Mouse (Mus musculus) lung, embryonic 15.5 days (tissue): Measurements from ENCODE around the gene Inpp5a. TPM values are rescaled to one million over a fixed set of nuclear protein-coding genes. Genes with fewer than 3 reads are reported as not detected.
A peak's percentile ranks its signal among the peaks of the same experiment; 100 is the strongest.
"Not testable (repeated sequence)": the region's sequence is repeated elsewhere in the genome, so short reads cannot be mapped to it uniquely, and the experiment has no call there.

Source experiments
- ATAC-seq: fragments of 200-750 bp; cut with Nextera tagmentation; 2 replicates; pipeline ENCODE4 v1.8.0; 2017; ENCODE audit warnings: moderate number of reproducible peaks, borderline replicate concordance; ENCODE audit not compliant: low FRiP score, low TSS enrichment; ENCODE audit errors: extremely low read depth
- H3K27ac ChIP-seq: fragments of 300-500 bp; sonication (generic); 2 replicates; pipeline ENCODE4 v1.5.1; 2015; ENCODE audit warnings: moderate library complexity, mild to moderate bottlenecking, inconsistent platforms
- H3K27me3 ChIP-seq: fragments of 300-500 bp; sonication (generic); 2 replicates; pipeline ENCODE4 v1.6.1; 2015; ENCODE audit warnings: inconsistent platforms
- H3K36me3 ChIP-seq: fragments of 300-500 bp; sonication (generic); 2 replicates; pipeline ENCODE4 v1.6.1; 2015; ENCODE audit warnings: inconsistent platforms
- H3K4me1 ChIP-seq: fragments of 300-500 bp; sonication (generic); 2 replicates; pipeline ENCODE4 v1.6.1; 2015; ENCODE audit warnings: inconsistent platforms
- H3K4me2 ChIP-seq: fragments of 300-500 bp; sonication (generic); 2 replicates; pipeline ENCODE4 v1.6.1; 2015; ENCODE audit warnings: inconsistent platforms, mild to moderate bottlenecking, moderate library complexity
- H3K4me3 ChIP-seq: fragments of 300-500 bp; sonication (generic); 2 replicates; pipeline ENCODE4 v1.5.1; 2015; ENCODE audit warnings: mild to moderate bottlenecking, inconsistent platforms
- H3K9ac ChIP-seq: fragments of 300-500 bp; sonication (generic); 2 replicates; pipeline ENCODE4 v1.6.1; 2015; ENCODE audit warnings: inconsistent platforms
- H3K9me3 ChIP-seq: fragments of 300-500 bp; sonication (generic); 2 replicates; pipeline ENCODE4 v1.6.1; 2016; ENCODE audit warnings: inconsistent platforms
- WGBS: fragments of 180-500 bp; shearing (Covaris S2); methylation state at CpG from one replicate; pipeline ENCODE4 v1.1.7; 2015; 5-methylcytosine and 5-hydroxymethylcytosine counted together
- polyA plus RNA-seq: library from polyadenylated mRNA; unstranded; fragments of >200 nt; fragmentation: Nextera tagmentation; extraction: Ambion mirVana; gene quantifications from 2 replicates; pipeline ENCODE4 v1.2.1, GENCODE M21; 2015

The Inpp5a gene
- polyA plus RNA-seq, 1 experiment from 2014 or later: 35.9 TPM

GRCm38 (mm10) chr7:139406581-139406980 lies 17.7 kb downstream of the Inpp5a start:
- Histone ChIP-seq H3K4me2 (no peak overlapping the region), H3K27ac (no peak overlapping the region), H3K4me1 (peaks cover 56% of the 10 kb centered on the region), H3K27me3 (no peaks in the 10 kb centered on the region), H3K9ac (no peak overlapping the region), H3K9me3 (no peaks in the 10 kb centered on the region), H3K4me3 (no peak overlapping the region), H3K36me3 (no peaks in the 10 kb centered on the region)
- WGBS: 79% methylated on average over 2 of the region's 2 CpGs
- ATAC-seq: no peak

DNA sequence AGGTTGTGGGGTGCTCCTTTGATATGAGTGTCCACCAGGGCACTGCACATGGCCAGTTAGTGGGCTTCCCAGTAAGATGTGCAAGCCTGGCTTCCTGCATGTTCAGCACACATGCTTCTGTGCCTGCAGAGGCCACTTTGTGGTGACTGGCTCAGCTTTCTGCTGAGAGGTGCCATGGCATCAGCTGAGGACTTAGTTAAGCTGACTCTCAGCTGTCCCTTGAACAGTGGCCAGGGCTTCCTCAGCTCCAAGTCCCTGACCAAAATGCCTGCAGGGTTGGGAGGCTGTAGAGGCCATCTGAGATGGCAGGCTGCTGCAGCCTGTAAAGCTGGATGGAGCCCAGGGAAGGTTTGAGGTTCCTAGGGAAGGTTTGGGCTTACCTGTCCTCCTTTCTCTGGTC lies 19.1 kb downstream of the Inpp5a start:
- no peak for ATAC-seq
- Histone ChIP-seq H3K9ac (no peak overlapping the region), H3K27ac (no peak overlapping the region), H3K4me3 (no peak overlapping the region), H3K4me1 (peaks cover 56% of the 10 kb centered on the region), H3K27me3 (no peaks in the 10 kb centered on the region), H3K9me3 (no peaks in the 10 kb centered on the region), H3K4me2 (no peak overlapping the region), H3K36me3 (no peaks in the 10 kb centered on the region)

- 35% methylated on average over 5 of the region's 5 CpGs for WGBS
- no peaks in the 10 kb centered on the region for H3K27me3 ChIP-seq
- no peaks in the 10 kb centered on the region for H3K9me3 ChIP-seq
- H3K36me3 ChIP-seq: no peaks in the 10 kb centered on the region
- H3K9ac ChIP-seq: no peak overlapping the region
- H3K4me1 ChIP-seq: peaks cover 72% of the 10 kb centered on the region
- H3K4me2 ChIP-seq: no peak overlapping the region
- peak; percentile 36; the same call in 1 of the 2 replicates for ATAC-seq
- no peak overlapping the region for H3K4me3 ChIP-seq
- peak overlapping the region; percentile 88 for H3K27ac ChIP-seq
These were observed 21.0 kb downstream of the Inpp5a start for GRCm38 (mm10) chr7:139409903-139410302.

- peak; percentile 67 for ATAC-seq
- no peaks in the 10 kb centered on the region for H3K27me3 ChIP-seq
- no peak overlapping the region for H3K9ac ChIP-seq
- peak overlapping the region; percentile 88 for H3K27ac ChIP-seq
- H3K4me3 ChIP-seq: no peak overlapping the region
- no peak overlapping the region for H3K4me2 ChIP-seq
- 8% methylated on average over 8 of the region's 8 CpGs for WGBS
- no peaks in the 10 kb centered on the region for H3K36me3 ChIP-seq
- H3K4me1 ChIP-seq: peaks cover 93% of the 10 kb centered on the region
- H3K9me3 ChIP-seq: no peaks in the 10 kb centered on the region
These were observed 23.5 kb downstream of the Inpp5a start for GRCm38 (mm10) chr7:139412223-139412950.

- Histone ChIP-seq H3K27me3 (no peaks in the 10 kb centered on the region), H3K4me1 (peaks cover 84% of the 10 kb centered on the region), H3K36me3 (no peaks in the 10 kb centered on the region), H3K9me3 (no peaks in the 10 kb centered on the region), H3K4me3 (no peak overlapping the region), H3K4me2 (no peak overlapping the region), H3K27ac (peak overlapping the region; percentile 88), H3K9ac (no peak overlapping the region)
- no peak for ATAC-seq
- 60% methylated on average over 3 of the region's 3 CpGs for WGBS
These were observed 24.5 kb downstream of the Inpp5a start for GRCm38 (mm10) chr7:139413400-139413799.

GRCm38 (mm10) chr7:139415616-139416225 lies 26.8 kb downstream of the Inpp5a start:
- Histone ChIP-seq H3K27me3 (no peaks in the 10 kb centered on the region), H3K4me2 (no peak overlapping the region), H3K4me1 (peaks cover 62% of the 10 kb centered on the region), H3K9ac (no peak overlapping the region), H3K9me3 (no peaks in the 10 kb centered on the region), H3K27ac (peak overlapping the region; percentile 65), H3K4me3 (no peak overlapping the region), H3K36me3 (no peaks in the 10 kb centered on the region)
- ATAC-seq: peak; percentile 36; the same call in 1 of the 2 replicates

GRCm38 (mm10) chr7:139418371-139418770 lies 29.5 kb downstream of the Inpp5a start:
- no peaks in the 10 kb centered on the region for H3K27me3 ChIP-seq
- H3K4me1 ChIP-seq: peaks cover 36% of the 10 kb centered on the region
- no peak overlapping the region for H3K4me2 ChIP-seq
- no peaks in the 10 kb centered on the region for H3K36me3 ChIP-seq
- H3K9me3 ChIP-seq: no peaks in the 10 kb centered on the region
- ATAC-seq: no peak
- 95% methylated on average over 1 of the region's 1 CpGs for WGBS
- H3K9ac ChIP-seq: no peak overlapping the region
- no peak overlapping the region for H3K27ac ChIP-seq
- no peak overlapping the region for H3K4me3 ChIP-seq

DNA sequence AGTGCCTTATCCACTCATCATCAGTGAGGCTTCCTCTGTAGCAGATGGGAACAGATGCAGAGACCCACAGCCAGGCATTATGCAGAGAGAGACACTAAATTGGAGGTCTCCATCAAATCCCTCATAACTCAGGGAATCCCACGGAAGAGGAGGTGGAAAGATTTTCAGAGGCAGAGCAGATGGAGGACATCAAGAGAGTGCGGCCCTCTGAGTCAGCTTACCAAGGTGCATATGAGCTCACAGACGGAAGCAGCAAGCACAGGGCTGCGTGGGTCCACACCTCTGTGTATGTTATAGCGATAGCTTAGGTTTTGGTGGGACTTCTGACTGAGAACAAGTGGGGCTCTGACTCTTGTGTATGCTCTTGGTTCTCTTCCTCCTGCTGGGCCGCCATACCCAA lies 33.9 kb downstream of the Inpp5a start:
- H3K36me3 ChIP-seq: peaks cover 4% of the 10 kb centered on the region; the same call in 1 of the 2 replicates
- ATAC-seq: no peak
- H3K27ac ChIP-seq: no peak overlapping the region
- WGBS: 87% methylated on average over 6 of the region's 6 CpGs
- H3K9ac ChIP-seq: no peak overlapping the region
- no peaks in the 10 kb centered on the region for H3K9me3 ChIP-seq
- no peaks in the 10 kb centered on the region for H3K4me1 ChIP-seq
- H3K4me3 ChIP-seq: no peak overlapping the region
- H3K4me2 ChIP-seq: no peak overlapping the region
- H3K27me3 ChIP-seq: no peaks in the 10 kb centered on the region

GRCm38 (mm10) chr7:139434095-139434830 lies 45.4 kb downstream of the Inpp5a start:
- peak; percentile 77 for ATAC-seq

GRCm38 (mm10) chr7:139434931-139435330 lies 46.0 kb downstream of the Inpp5a start:
- H3K4me3 ChIP-seq, ATAC-seq, H3K27me3 ChIP-seq, H3K9ac ChIP-seq, H3K27ac ChIP-seq, H3K36me3 ChIP-seq, H3K9me3 ChIP-seq, H3K4me2 ChIP-seq: not testable (repeated sequence)
- H3K4me1 ChIP-seq: peaks cover 46% of the 10 kb centered on the region
- WGBS: 88% methylated on average over 2 of the region's 2 CpGs

More at GRCm38 (mm10) chr7:139434095-139434830, 45.4 kb downstream of the Inpp5a start:
- Histone ChIP-seq H3K4me2 (no peak overlapping the region), H3K4me1 (peaks cover 42% of the 10 kb centered on the region), H3K27ac (peak overlapping the region; percentile 64), H3K9ac (no peak overlapping the region), H3K4me3 (no peak overlapping the region), H3K27me3 (no peaks in the 10 kb centered on the region), H3K9me3 (no peaks in the 10 kb centered on the region), H3K36me3 (no peaks in the 10 kb centered on the region)
- WGBS: 65% methylated on average over 5 of the region's 5 CpGs

DNA sequence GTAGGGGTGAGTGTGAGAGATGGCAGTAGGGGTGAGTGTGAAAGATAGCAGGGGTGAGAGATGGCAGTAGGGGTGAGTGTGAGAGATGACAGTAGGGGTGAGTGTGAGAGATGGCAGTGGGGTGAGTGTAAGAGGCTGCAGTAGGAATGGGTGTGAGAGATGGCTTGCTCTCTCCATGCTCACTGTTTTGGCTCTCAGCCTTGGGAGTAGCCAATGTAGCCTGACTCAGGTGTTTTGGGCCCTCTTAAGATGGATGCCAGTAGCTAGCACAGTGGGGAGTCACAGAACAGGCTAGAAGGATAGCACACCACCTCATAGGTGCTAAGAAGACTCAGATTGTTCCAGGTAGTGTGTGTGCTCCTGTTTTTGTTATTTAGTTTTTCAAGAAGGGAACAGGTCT lies 46.8 kb downstream of the Inpp5a start:
- Histone ChIP-seq H3K27ac (no peak overlapping the region), H3K27me3 (no peaks in the 10 kb centered on the region), H3K9ac (no peak overlapping the region), H3K4me1 (peaks cover 55% of the 10 kb centered on the region), H3K36me3 (no peaks in the 10 kb centered on the region), H3K4me2 (no peak overlapping the region), H3K4me3 (no peak overlapping the region), H3K9me3 (no peaks in the 10 kb centered on the region)
- no peak for ATAC-seq

DNA sequence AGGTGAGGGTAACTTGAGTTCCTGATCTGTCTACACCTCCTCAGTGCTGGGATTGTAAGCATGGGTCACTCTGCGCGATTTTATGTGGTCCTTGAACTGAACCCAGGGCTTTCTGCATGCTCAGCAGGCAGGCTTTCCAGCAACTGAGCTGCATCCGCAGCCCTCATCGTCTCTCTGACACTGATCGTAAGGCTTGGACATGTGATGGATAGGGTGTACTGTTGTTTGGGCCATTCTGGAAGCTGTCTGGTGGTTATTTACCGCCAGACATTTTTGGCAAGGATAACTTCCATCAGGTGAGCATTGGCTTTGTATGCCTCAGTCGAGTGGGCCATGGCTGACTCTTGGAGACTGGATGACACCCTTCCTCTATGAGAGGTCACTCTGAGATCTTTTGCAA lies 48.0 kb downstream of the Inpp5a start:
- H3K27ac ChIP-seq: no peak overlapping the region
- no peaks in the 10 kb centered on the region for H3K27me3 ChIP-seq
- H3K9ac ChIP-seq: no peak overlapping the region
- H3K4me1 ChIP-seq: peaks cover 67% of the 10 kb centered on the region
- H3K9me3 ChIP-seq: no peaks in the 10 kb centered on the region
- no peak overlapping the region for H3K4me3 ChIP-seq
- 0 out of 2 replicates have a peak, but pooled peaks have one; percentile 3 for ATAC-seq
- WGBS: 51% methylated on average over 7 of the region's 7 CpGs
- no peak overlapping the region for H3K4me2 ChIP-seq
- no peaks in the 10 kb centered on the region for H3K36me3 ChIP-seq
